Mouse (Mus musculus): ENCODE measurements at regions not wholly inside any gene's neighbourhood (a gene's known extent, or its start where the extent isn't known, plus 50 kb on each side); places are given as distances from the start of the nearest gene placed in this dataset.
"Not testable (repeated sequence)": the region's sequence is repeated elsewhere in the genome, so short reads cannot be mapped to it uniquely, and the experiment has no call there.

DNA sequence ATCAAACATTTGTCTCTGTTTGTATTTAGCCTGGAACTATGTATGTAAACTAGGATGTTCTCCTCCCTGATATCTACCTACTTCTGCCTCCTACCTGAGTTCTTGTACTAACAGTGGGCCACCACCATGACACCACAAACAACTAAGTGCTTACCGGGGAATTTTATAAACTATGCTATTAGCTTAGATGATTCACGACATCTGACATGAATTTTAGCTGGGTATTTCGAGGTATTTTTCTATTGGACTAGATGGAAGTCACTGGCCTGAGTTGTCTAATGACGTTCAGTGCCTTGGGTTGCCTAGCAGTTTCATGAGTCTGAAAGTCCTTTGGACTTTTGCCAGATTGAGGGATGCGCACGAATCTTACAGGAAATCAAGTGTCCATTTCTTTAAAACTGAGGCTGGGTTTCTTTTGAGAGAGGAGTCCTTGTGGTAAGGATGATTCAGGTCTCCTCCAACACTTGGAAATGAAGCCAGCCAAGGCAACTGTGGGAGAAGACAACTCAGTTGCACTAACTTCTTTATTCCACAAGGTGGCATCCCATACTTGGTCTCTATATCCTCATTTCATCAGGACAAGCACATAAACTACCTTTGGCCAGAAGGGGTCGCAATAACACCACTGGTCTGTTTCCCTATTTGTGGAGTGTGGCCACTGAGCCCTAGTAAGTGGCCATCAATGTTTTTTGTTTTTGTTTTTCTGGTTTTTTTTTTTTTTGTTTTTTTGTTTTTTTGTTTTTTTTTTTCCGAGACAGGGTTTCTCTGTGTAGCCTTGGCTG lies 131.4 kb upstream of the Gdi2 start:
- DNase-seq (ENCODE audit: low read depth in 3 of 3, low spot score in 3 of 3), result peak; percentile 49 to 74 (median 60)
- H3K4me2 ChIP-seq (ENCODE audit: low read depth); H3K36me3 ChIP-seq (replicated peaks; ENCODE audit: control insufficient read depth, insufficient read depth, low read depth); H3K27ac ChIP-seq; H3K4me1 ChIP-seq (replicated peaks; ENCODE audit: control insufficient read depth in 2 of 2, insufficient read depth in 2 of 2, low read length in 1 of 2); H3K9ac ChIP-seq (replicated peaks); H3K27me3 ChIP-seq (ENCODE audit: control insufficient read depth, insufficient read depth, low read length); H3K9me3 ChIP-seq (ENCODE audit: control insufficient read depth, low read length); H3K4me3 ChIP-seq (ENCODE audit: insufficient read depth in 1 of 2, low read depth in 2 of 2, low read length in 2 of 2): not testable (repeated sequence)
- TF ChIP-seq CTCF (IDR thresholded peaks at IDR 0.05; ENCODE audit: low read depth), result peak; percentile 81
- ATAC-seq (ENCODE audit: insufficient read depth), result peak; percentile 70
- WGBS (ENCODE audit: insufficient replicate concordance), result 25% methylated on average over 8 of the region's 8 CpGs

DNA sequence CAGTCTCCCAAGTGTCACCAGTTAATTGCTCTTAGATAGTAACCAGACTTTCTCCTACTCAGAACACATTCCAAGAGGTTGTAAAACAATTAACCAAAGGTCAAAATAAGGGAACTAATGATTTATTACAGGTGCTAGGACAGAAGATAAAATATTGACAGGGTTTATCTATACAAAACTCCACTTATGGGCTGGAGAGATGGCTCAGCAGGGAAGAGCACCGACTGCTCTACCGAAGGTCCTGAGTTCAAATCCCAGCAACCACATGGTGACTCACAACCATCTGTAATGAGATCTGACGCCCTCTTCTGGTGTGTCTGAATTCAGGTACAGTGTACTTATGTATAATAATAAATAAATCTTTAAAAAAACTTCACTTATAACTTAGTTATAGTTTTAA lies 127.6 kb upstream of the Gdi2 start:
- H3K27ac ChIP-seq; ATAC-seq (ENCODE audit: insufficient read depth); H3K9ac ChIP-seq (replicated peaks); H3K4me1 ChIP-seq (replicated peaks; ENCODE audit: control insufficient read depth in 2 of 2, insufficient read depth in 2 of 2, low read length in 1 of 2); H3K36me3 ChIP-seq (replicated peaks; ENCODE audit: control insufficient read depth, insufficient read depth, low read depth); H3K4me2 ChIP-seq (ENCODE audit: low read depth); H3K9me3 ChIP-seq (ENCODE audit: control insufficient read depth, low read length); H3K4me3 ChIP-seq (ENCODE audit: insufficient read depth in 1 of 2, low read depth in 2 of 2, low read length in 2 of 2); H3K27me3 ChIP-seq (ENCODE audit: control insufficient read depth, insufficient read depth, low read length); DNase-seq (ENCODE audit: low read depth in 3 of 3, low spot score in 3 of 3): not testable (repeated sequence)
- WGBS (ENCODE audit: insufficient replicate concordance), result 52% methylated on average over 3 of the region's 3 CpGs

DNA sequence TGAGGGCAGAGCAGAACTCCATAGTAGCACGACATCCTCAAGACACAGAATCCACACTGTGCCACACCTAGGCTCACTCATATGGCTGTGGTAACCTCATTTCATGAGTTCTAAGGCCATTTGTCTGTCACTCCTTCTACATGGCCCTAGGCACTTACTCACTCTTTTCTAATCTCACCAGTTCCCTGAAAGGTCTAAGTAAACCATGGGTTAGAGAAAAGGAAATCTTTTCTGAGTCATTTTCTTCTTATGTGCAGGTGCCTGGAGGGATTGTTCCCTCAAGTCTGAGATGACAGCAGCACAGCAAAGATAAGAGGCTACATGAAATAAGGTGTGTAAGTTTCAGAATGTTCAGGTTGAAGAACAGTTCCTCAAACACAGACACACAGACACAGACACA lies 120.8 kb upstream of the Gdi2 start:
- 41% methylated on average over 1 of the region's 1 CpGs for WGBS (ENCODE audit: insufficient replicate concordance)
- DNase-seq (ENCODE audit: low read depth in 3 of 3, low spot score in 3 of 3) (no peak), ATAC-seq (ENCODE audit: insufficient read depth) (no peak)
- Histone ChIP-seq H3K27ac (no peak overlapping the region), H3K4me2 (ENCODE audit: low read depth) (no peak overlapping the region), H3K9me3 (ENCODE audit: control insufficient read depth, low read length) (no peaks in the 10 kb centered on the region), H3K27me3 (ENCODE audit: control insufficient read depth, insufficient read depth, low read length) (no peaks in the 10 kb centered on the region), H3K4me1 (replicated peaks; ENCODE audit: control insufficient read depth in 2 of 2, insufficient read depth in 2 of 2, low read length in 1 of 2) (no peaks in the 10 kb centered on the region), H3K9ac (replicated peaks) (no peak overlapping the region), H3K4me3 (ENCODE audit: insufficient read depth in 1 of 2, low read depth in 2 of 2, low read length in 2 of 2) (no peak overlapping the region), H3K36me3 (replicated peaks; ENCODE audit: control insufficient read depth, insufficient read depth, low read depth) (no peaks in the 10 kb centered on the region)
- no peak for TF ChIP-seq CTCF (IDR thresholded peaks at IDR 0.05; ENCODE audit: low read depth)
- TF ChIP-seq EP300 (IDR thresholded peaks at IDR 0.05; ENCODE audit: low read depth), result no peak

DNA sequence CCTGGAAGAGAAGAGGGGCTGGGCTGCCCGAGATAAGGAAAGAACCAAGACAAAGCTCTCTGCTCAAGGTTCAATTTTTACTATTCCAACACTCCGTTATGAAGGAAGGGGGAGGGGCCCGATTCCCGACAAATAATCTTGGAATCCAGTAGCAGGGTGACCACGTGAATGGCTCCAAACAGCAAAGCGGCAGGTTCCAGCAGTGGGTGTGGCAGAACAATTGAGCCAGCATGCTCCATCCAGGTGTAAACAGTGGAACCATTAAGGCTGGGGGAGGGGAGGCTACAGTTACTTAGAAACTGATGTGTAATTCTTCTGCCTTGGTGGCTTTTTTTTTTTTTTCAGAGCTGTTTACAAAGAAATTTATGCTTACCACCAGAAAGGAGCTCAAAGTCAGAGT lies 82.5 kb upstream of the Gdi2 start:
- H3K9me3 ChIP-seq (ENCODE audit: control insufficient read depth, low read length); H3K4me3 ChIP-seq (ENCODE audit: insufficient read depth in 1 of 2, low read depth in 2 of 2, low read length in 2 of 2); H3K4me2 ChIP-seq (ENCODE audit: low read depth); ATAC-seq (ENCODE audit: insufficient read depth); H3K4me1 ChIP-seq (replicated peaks; ENCODE audit: control insufficient read depth in 2 of 2, insufficient read depth in 2 of 2, low read length in 1 of 2); H3K9ac ChIP-seq (replicated peaks); H3K27ac ChIP-seq; H3K36me3 ChIP-seq (replicated peaks; ENCODE audit: control insufficient read depth, insufficient read depth, low read depth); H3K27me3 ChIP-seq (ENCODE audit: control insufficient read depth, insufficient read depth, low read length); DNase-seq (ENCODE audit: low read depth in 3 of 3, low spot score in 3 of 3): not testable (repeated sequence)
- WGBS (ENCODE audit: insufficient replicate concordance), result 58% methylated on average over 6 of the region's 6 CpGs

DNA sequence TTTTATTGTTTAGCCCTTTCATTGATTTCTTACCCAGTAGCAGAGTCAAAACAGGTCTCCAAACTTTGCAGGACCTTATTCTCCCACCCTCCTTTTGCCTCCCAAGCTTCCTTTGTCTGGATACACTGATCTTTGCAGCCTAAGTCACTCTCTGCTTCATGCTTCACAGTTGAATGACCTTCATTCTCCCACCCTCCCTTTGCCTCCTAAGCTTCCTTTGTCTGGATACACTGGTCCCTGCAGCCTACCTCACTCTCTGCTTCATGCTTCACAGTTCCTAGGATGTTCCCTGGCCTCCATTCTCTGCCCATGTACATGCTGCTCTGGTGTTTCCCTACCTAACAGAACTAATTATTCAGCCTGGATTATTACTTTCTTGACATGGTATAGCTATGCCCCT lies 61.0 kb upstream of the Gdi2 start:
- H3K9ac ChIP-seq (replicated peaks), result no peak overlapping the region
- no peak overlapping the region for H3K4me2 ChIP-seq (ENCODE audit: low read depth)
- DNase-seq (ENCODE audit: low read depth in 3 of 3, low spot score in 3 of 3) (no peak), ATAC-seq (ENCODE audit: insufficient read depth) (no peak)
- no peak overlapping the region for H3K4me3 ChIP-seq (ENCODE audit: insufficient read depth in 1 of 2, low read depth in 2 of 2, low read length in 2 of 2)
- H3K4me1 ChIP-seq (replicated peaks; ENCODE audit: control insufficient read depth in 2 of 2, insufficient read depth in 2 of 2, low read length in 1 of 2), result no peaks in the 10 kb centered on the region
- H3K9me3 ChIP-seq (ENCODE audit: control insufficient read depth, low read length), result no peaks in the 10 kb centered on the region
- H3K27me3 ChIP-seq (ENCODE audit: control insufficient read depth, insufficient read depth, low read length), result no peaks in the 10 kb centered on the region
- H3K36me3 ChIP-seq (replicated peaks; ENCODE audit: control insufficient read depth, insufficient read depth, low read depth), result no peaks in the 10 kb centered on the region
- no peak overlapping the region for H3K27ac ChIP-seq
- TF ChIP-seq CTCF (IDR thresholded peaks at IDR 0.05; ENCODE audit: low read depth) (no peak), EP300 (IDR thresholded peaks at IDR 0.05; ENCODE audit: low read depth) (no peak)
